Mouse (Mus musculus): ENCODE results near the gene Zswim4.

The Zswim4 gene

GRCm38 (mm10) chr8:84184085-84185043 lies 52.5 kb downstream of the Zswim4 start:
- DNase-seq (ENCODE audit: low read depth in 2 of 2, low spot score in 2 of 2): no peak

- no peak for DNase-seq (ENCODE audit: low read depth in 2 of 2, low spot score in 2 of 2)
Measured at GRCm38 (mm10) chr8:84183261-84184084, 53.4 kb downstream of the Zswim4 start.

DNA sequence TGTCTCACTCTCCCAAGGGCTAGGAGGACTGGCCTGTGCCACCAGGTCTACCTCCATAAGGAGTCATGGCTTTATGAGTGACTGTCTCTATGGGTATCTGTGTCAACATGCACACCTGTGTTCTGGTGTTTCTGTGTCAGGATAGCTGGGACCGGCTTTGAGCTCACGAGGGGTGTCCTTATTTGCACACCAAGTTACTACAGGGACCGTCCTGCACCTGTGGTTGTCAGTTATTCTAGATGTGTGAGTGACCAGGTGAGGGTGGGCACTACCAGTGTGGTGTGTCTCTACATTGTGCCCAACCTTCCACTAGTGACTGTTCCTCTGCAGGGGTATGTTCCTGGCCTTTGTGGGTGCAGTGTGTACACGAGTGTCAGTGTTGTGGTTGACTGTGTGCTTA lies 54.0 kb downstream of the Zswim4 start:
- no peak for DNase-seq (ENCODE audit: low read depth in 2 of 2, low spot score in 2 of 2)

DNA sequence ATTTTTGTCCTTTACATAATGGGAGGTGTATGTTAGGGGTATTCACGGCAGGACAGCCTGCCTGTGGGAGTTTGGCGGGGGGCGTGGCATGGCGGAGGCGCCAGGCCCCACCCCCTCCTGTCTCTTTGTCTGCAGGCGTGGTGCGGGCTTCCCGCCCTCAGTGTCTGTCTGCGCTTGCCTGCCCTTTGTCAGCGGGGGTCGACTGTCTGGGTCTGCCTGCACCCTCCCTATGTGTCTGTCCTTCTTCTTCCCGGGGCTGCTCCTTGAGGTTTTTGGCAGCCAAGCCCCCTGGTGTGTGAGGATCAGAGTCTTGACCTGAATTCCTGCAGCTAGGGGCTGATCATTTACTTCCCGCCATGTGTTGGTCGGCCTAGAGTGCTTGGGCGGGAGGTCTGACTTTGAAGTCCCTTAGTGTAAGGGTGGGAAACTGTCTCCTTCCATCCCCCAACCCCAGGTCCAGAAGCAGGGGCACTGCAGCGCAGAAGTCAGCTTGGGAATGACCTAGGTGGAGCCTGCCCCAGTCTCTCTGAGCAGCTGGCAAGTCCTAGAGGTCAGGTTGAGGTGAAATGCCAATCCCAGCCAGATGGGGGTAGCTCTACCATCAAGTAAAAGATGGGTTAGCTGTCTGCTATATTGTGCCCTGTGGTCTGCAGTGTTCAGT lies 56.2 kb downstream of the Zswim4 start:
- DNase-seq (ENCODE audit: low read depth in 2 of 2, low spot score in 2 of 2): peak in 1 of 2 experiments; percentile 32

DNA sequence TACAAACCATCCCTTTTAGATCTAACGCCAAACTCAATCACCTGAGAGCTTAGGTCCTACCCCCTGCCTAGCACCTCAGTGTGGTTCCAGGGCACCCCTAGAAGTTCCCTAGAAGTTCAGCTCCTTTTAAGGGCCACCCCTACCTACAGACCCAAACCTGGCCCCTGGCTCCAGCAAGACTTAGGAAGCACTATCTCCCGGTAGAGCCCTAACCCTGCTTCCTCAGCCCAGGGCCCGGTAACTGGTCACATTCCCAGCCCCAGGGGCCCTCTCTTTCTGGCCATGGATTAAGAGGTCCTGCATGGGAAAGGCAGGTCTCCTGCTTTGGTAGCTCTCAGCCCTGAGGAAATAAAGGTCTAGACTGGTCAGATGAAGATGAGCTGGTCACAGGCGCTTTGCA lies 56.9 kb downstream of the Zswim4 start:
- DNase-seq (ENCODE audit: low read depth in 2 of 2, low spot score in 2 of 2): no peak

GRCm38 (mm10) chr8:84178592-84178991 lies 58.3 kb downstream of the Zswim4 start:
- no peak for DNase-seq (ENCODE audit: low read depth in 2 of 2, low spot score in 2 of 2)

DNA sequence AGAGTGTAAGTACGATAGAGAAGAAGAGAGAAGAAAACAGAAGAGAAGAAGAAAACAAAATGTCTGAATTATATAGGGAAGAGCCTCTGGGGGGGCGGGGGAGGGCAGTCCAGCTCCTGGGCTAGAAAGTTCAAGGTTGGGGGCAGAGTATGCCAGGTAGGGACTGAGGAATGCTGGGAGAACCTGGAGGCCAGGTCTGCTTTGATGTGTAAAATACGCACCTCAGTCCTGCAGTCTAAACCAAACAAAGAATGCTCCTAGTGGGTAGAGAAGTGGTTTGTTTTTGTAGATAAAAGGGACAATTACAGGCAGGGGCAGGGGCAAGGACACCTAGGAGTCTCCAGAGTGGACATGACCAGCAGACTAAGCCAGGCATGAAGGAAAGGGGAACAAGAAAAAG lies 59.5 kb downstream of the Zswim4 start:
- DNase-seq (ENCODE audit: low read depth in 2 of 2, low spot score in 2 of 2): no peak

- no peak for DNase-seq (ENCODE audit: low read depth in 2 of 2, low spot score in 2 of 2)
Measured at GRCm38 (mm10) chr8:84176560-84176959, 60.3 kb downstream of the Zswim4 start.

DNA sequence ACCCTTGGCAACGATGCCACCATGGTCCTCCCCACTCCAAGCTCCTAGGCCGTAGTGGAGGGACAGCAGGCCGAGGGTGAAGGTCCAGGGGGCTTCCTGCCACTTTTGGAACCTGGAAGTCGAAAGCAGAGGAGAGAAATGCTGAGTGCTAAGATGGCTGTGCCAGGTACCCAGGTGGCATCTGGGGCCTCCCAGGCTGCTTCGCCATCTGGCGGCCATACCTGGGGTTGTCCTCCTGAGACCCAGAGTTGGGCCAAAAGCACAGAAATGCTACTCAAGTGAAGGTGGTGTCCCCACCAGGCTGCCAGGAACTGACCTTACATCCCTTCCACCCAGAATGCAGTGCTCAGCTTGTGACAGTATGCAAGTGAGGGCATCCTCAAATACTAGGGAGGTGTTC lies 63.0 kb downstream of the Zswim4 start:
- DNase-seq (ENCODE audit: low read depth in 2 of 2, low spot score in 2 of 2): no peak

GRCm38 (mm10) chr8:84170096-84170495 lies 66.8 kb downstream of the Zswim4 start:
- no peak for DNase-seq (ENCODE audit: low read depth in 2 of 2, low spot score in 2 of 2)

GRCm38 (mm10) chr8:84167696-84168095 lies 69.2 kb downstream of the Zswim4 start:
- DNase-seq (ENCODE audit: low read depth in 2 of 2, low spot score in 2 of 2): no peak

Measured in CD8-positive naive resting alpha-beta T cell, adult 2 months (primary cell).